ENCODE assay signal across 25 mouse cellular contexts in genomic region chr3:79106360-79106759, GRCm38 (mm10).
DNase-seq lines count a peak whose midpoint lies in the region; ATAC-seq and TF ChIP-seq lines count a peak whose summit lies in the region.
"Had no signal": no experiment of that assay in that cellular context is flagged by ENCODE, and none has a peak within 500 bp of the region (broad histone marks: within the 10 kb centered on the region; RNA-seq: fewer than 3 reads in every experiment).

No protein-coding gene starts in this region.

- no peak overlapping the region for H3K4me3 ChIP-seq in intestine, postnatal 0 days (ENCODE audit: low read depth, low read length)
- no peak overlapping the region for H3K4me3 ChIP-seq in intestine, embryonic 16.5 days (ENCODE audit: low read length)
- H3K4me3 ChIP-seq: heart, embryonic 13.5 days; hindbrain, embryonic 15.5 days; megakaryocyte, embryonic 14.5 days; myocyte; neural tube, embryonic 15.5 days had no signal

- CTCF ChIA-PET in Patski (lab: Charles Lee): interaction anchor here (1.6 to 10.7 kb wide), 5 partner anchors 11 to 93 kb away, joined by 4 to 93 read pairs (median 8); no protein-coding TSS in a partner anchor

- no peaks in the 10 kb centered on the region for H3K9me3 ChIP-seq in intestine, postnatal 0 days (ENCODE audit: control insufficient read depth)
- H3K9me3 ChIP-seq in intestine, embryonic 16.5 days (ENCODE audit: control insufficient read depth, low read length): no peaks in the 10 kb centered on the region
- H3K9me3 ChIP-seq: heart, embryonic 13.5 days; hindbrain, embryonic 15.5 days; neural tube, embryonic 15.5 days had no signal

- H3K4me2 ChIP-seq in intestine, postnatal 0 days (replicated peaks; ENCODE audit: low read depth): no peak overlapping the region
- H3K4me2 ChIP-seq in intestine, embryonic 16.5 days (ENCODE audit: low read depth, low read length): no peak overlapping the region
- H3K4me2 ChIP-seq: heart, embryonic 13.5 days; hindbrain, embryonic 15.5 days; neural tube, embryonic 15.5 days had no signal

- H3K27me3 ChIP-seq in intestine, postnatal 0 days (replicated peaks; ENCODE audit: control insufficient read depth, insufficient read depth, low read length): no peaks in the 10 kb centered on the region
- H3K27me3 ChIP-seq in intestine, embryonic 16.5 days (replicated peaks; ENCODE audit: control insufficient read depth, insufficient read depth, low read length): no peaks in the 10 kb centered on the region
- no peaks in the 10 kb centered on the region for H3K27me3 ChIP-seq in Patski
- H3K27me3 ChIP-seq in splenic B cell, adult 2 months (ENCODE audit: control insufficient read depth, insufficient read depth, low read length, poor library complexity, severe bottlenecking): no peaks in the 10 kb centered on the region
- H3K27me3 ChIP-seq: heart, embryonic 13.5 days; hindbrain, embryonic 15.5 days; megakaryocyte, embryonic 14.5 days; neural tube, embryonic 15.5 days had no signal

- no peak overlapping the region for H3K27ac ChIP-seq in intestine, postnatal 0 days (ENCODE audit: low read depth, low read length)
- no peak overlapping the region for H3K27ac ChIP-seq in intestine, embryonic 16.5 days (ENCODE audit: low read length)
- H3K27ac ChIP-seq: heart, embryonic 13.5 days; hindbrain, embryonic 15.5 days; neural tube, embryonic 15.5 days had no signal

- H3K4me1 ChIP-seq in intestine, postnatal 0 days (replicated peaks; ENCODE audit: control insufficient read depth, insufficient read depth, low read length): no peaks in the 10 kb centered on the region
- no peaks in the 10 kb centered on the region for H3K4me1 ChIP-seq in intestine, embryonic 16.5 days (ENCODE audit: control insufficient read depth, insufficient read depth, low read length)
- H3K4me1 ChIP-seq: hindbrain, embryonic 15.5 days; neural tube, embryonic 15.5 days had no signal

- WGBS in intestine, postnatal 0 days: 78% methylated on average over 2 of the region's 2 CpGs
- WGBS in intestine, embryonic 16.5 days: 86% methylated on average over 2 of the region's 2 CpGs

- peak; percentile 48 for TF ChIP-seq CTCF in intestine, postnatal 0 days (IDR thresholded peaks at IDR 0.05; ENCODE audit: low read depth)
- peak; percentile 56 for TF ChIP-seq CTCF in Patski (IDR thresholded peaks at IDR 0.05)

- DNase-seq in A20 (ENCODE audit: low read depth, low spot score) (peak; percentile 28), Patski (ENCODE audit: low read depth, low spot score) (no peak)
- peak; percentile 10 for DNase-seq in splenic B cell, adult 2 months (ENCODE audit: low read depth, low spot score)
- DNase-seq in left cerebral cortex, adult 9 months (ENCODE audit: low spot score in 2 of 2): no peak
- no peak for DNase-seq in ovary, adult 18-20 months (ENCODE audit: low spot score)
- DNase-seq: adrenal gland, postnatal 36 days; cerebellum, adult 11-12 months; cerebellum, postnatal 14 days; embryo, embryonic 11 days; heart, adult 11 months; heart, postnatal 4 days; kidney, adult 11 months; left cerebral cortex, postnatal 4 days; liver; lung, adult 18-20 months; midbrain, embryonic 14.5 days; thymus, postnatal 25 days had no signal

- H3K36me3 ChIP-seq in intestine, postnatal 0 days (ENCODE audit: control insufficient read depth, insufficient read depth): peaks cover 12% of the 10 kb centered on the region; the same call in 1 of the 2 replicates
- 0 out of 2 replicates have a peak, but pooled peaks cover 3% of the 10 kb centered on the region for H3K36me3 ChIP-seq in intestine, embryonic 16.5 days (ENCODE audit: control insufficient read depth, insufficient read depth, low read length)
- H3K36me3 ChIP-seq in splenic B cell, adult 2 months (ENCODE audit: control insufficient read depth, insufficient read depth, low read length, poor library complexity, severe bottlenecking): no peaks in the 10 kb centered on the region

- POLR2A ChIA-PET in Patski (lab: Charles Lee): no interaction called here

- no peak overlapping the region for H3K9ac ChIP-seq in intestine, postnatal 0 days (ENCODE audit: low read depth, low read length)
- H3K9ac ChIP-seq in intestine, embryonic 16.5 days (ENCODE audit: low read depth, low read length): no peak overlapping the region
- H3K9ac ChIP-seq: heart, embryonic 13.5 days; hindbrain, embryonic 15.5 days; neural tube, embryonic 15.5 days had no signal

- in situ Hi-C loops in Patski (cut with MboI; ENCODE audit: low pct_unique_long_range_greater_than_20kb): loop anchor here (5.0 kb wide), 1 partner anchor 96 kb away; no protein-coding TSS in a partner anchor

- no peak for ATAC-seq in intestine, postnatal 0 days
- no peak for ATAC-seq in intestine, embryonic 16.5 days
- no peak for ATAC-seq in Patski
- ATAC-seq: forebrain, embryonic 16.5 days had no signal

Comparison
In these comparisons a context has a peak if more than half of its experiments do, and no peak if none do; other contexts are left out.
1. DNase-seq: peak in A20 (single experiment) and splenic B cell, adult 2 months (single experiment); none in Patski (single experiment), left cerebral cortex, adult 9 months (0 of 2) and ovary, adult 18-20 months (single experiment).